7 mouse cellular contexts compared by ENCODE assay signal in genomic region chr19:47917396-47917795, GRCm38 (mm10). TPM values are rescaled to one million over a fixed set of nuclear protein-coding genes. Genes with fewer than 3 reads are reported as not detected.
DNase-seq lines count a peak whose midpoint lies in the region; ATAC-seq and TF ChIP-seq lines count a peak whose summit lies in the region.

No protein-coding gene starts in this region.

- no peaks in the 10 kb centered on the region for H3K9me3 ChIP-seq in lung, embryonic 14.5 days (ENCODE audit: low read depth, low read length)
- H3K9me3 ChIP-seq in forebrain, embryonic 10.5 days = no peaks in the 10 kb centered on the region
- no peaks in the 10 kb centered on the region for H3K9me3 ChIP-seq in limb, embryonic 11.5 days (ENCODE audit: control insufficient read depth, low read length)
- H3K9me3 ChIP-seq in stomach, embryonic 14.5 days (ENCODE audit: control insufficient read depth, low read depth, low read length) = no peaks in the 10 kb centered on the region

- peak overlapping the region; percentile 85 for H3K4me2 ChIP-seq in lung, embryonic 14.5 days
- H3K4me2 ChIP-seq in limb, embryonic 11.5 days (ENCODE audit: low read depth, severe bottlenecking) = peak overlapping the region; percentile 81
- H3K4me2 ChIP-seq in stomach, embryonic 14.5 days (replicated peaks; ENCODE audit: low read depth, low read length) = peak overlapping the region; percentile 81

- WGBS in lung, embryonic 14.5 days = 38% methylated on average over 4 of the region's 4 CpGs
- 16% methylated on average over 4 of the region's 4 CpGs for WGBS in forebrain, embryonic 10.5 days
- WGBS in limb, embryonic 11.5 days = 29% methylated on average over 4 of the region's 4 CpGs
- WGBS in stomach, embryonic 14.5 days = 35% methylated on average over 4 of the region's 4 CpGs

- H3K27me3 ChIP-seq in lung, embryonic 14.5 days (ENCODE audit: insufficient read depth, low read length) = no peaks in the 10 kb centered on the region
- no peaks in the 10 kb centered on the region for H3K27me3 ChIP-seq in forebrain, embryonic 10.5 days (ENCODE audit: poor library complexity, severe bottlenecking)
- H3K27me3 ChIP-seq in limb, embryonic 11.5 days (ENCODE audit: control insufficient read depth, insufficient read depth, low read length) = no peaks in the 10 kb centered on the region
- H3K27me3 ChIP-seq in stomach, embryonic 14.5 days (ENCODE audit: control insufficient read depth, insufficient read depth, low read length) = no peaks in the 10 kb centered on the region

- H3K4me3 ChIP-seq in lung, embryonic 14.5 days (ENCODE audit: low read depth, low read length) = peak overlapping the region; percentile 86
- H3K4me3 ChIP-seq in forebrain, embryonic 10.5 days = peak overlapping the region; percentile 90
- H3K4me3 ChIP-seq in limb, embryonic 11.5 days (ENCODE audit: low read depth, low read length) = peak overlapping the region; percentile 81; the same call in 1 of the 2 replicates
- H3K4me3 ChIP-seq in stomach, embryonic 14.5 days (ENCODE audit: low read depth, low read length) = peak overlapping the region; percentile 88; the same call in 1 of the 2 replicates

- H3K9ac ChIP-seq in lung, embryonic 14.5 days = peak overlapping the region; percentile 90; the same call in 1 of the 2 replicates
- H3K9ac ChIP-seq in limb, embryonic 11.5 days (ENCODE audit: low read length) = no peak overlapping the region
- H3K9ac ChIP-seq in stomach, embryonic 14.5 days (replicated peaks; ENCODE audit: low read depth, low read length) = 0 out of 2 replicates have a peak overlapping the region, but pooled peaks have one; percentile 77

- peaks cover 22% of the 10 kb centered on the region for H3K4me1 ChIP-seq in lung, embryonic 14.5 days (ENCODE audit: insufficient read depth)
- H3K4me1 ChIP-seq in forebrain, embryonic 10.5 days = peaks cover 44% of the 10 kb centered on the region
- peaks cover 20% of the 10 kb centered on the region for H3K4me1 ChIP-seq in limb, embryonic 11.5 days (ENCODE audit: control insufficient read depth, insufficient read depth, low read length)
- H3K4me1 ChIP-seq in stomach, embryonic 14.5 days (ENCODE audit: control insufficient read depth, insufficient read depth, low read length) = peaks cover 18% of the 10 kb centered on the region

- H3K27ac ChIP-seq in lung, embryonic 14.5 days (ENCODE audit: low read depth) = no peak overlapping the region
- H3K27ac ChIP-seq in forebrain, embryonic 10.5 days = peak overlapping the region; percentile 98
- no peak overlapping the region for H3K27ac ChIP-seq in limb, embryonic 11.5 days (replicated peaks; ENCODE audit: low read depth, low read length)
- H3K27ac ChIP-seq in stomach, embryonic 14.5 days (ENCODE audit: low read length) = no peak overlapping the region

- H3K36me3 ChIP-seq in lung, embryonic 14.5 days (ENCODE audit: insufficient read depth) = 0 out of 2 replicates have a peak, but pooled peaks cover 3% of the 10 kb centered on the region
- H3K36me3 ChIP-seq in forebrain, embryonic 10.5 days (replicated peaks) = peaks cover 6% of the 10 kb centered on the region
- no peaks in the 10 kb centered on the region for H3K36me3 ChIP-seq in limb, embryonic 11.5 days (ENCODE audit: control insufficient read depth, insufficient read depth, low read length)
- H3K36me3 ChIP-seq in stomach, embryonic 14.5 days (ENCODE audit: control insufficient read depth, insufficient read depth, low read length) = no peaks in the 10 kb centered on the region

- no peak for DNase-seq in lung, embryonic 14.5 days
- no peak for DNase-seq in lung, postnatal 25 days (ENCODE audit: low spot score)
- DNase-seq in forebrain, embryonic 10.5 days (ENCODE audit: extremely low spot score, low spot score) = no peak
- no peak for DNase-seq in limb, embryonic 11.5 days (ENCODE audit: low spot score)
- no peak for DNase-seq in urinary bladder, postnatal 25 days (ENCODE audit: low spot score)
- no peak for DNase-seq in urinary bladder, postnatal 14 days (ENCODE audit: low spot score)

- TF ChIP-seq CTCF in lung, embryonic 14.5 days (IDR thresholded peaks at IDR 0.05; ENCODE audit: low read depth) = no peak

- ATAC-seq in lung, embryonic 14.5 days (ENCODE audit: insufficient read depth) = no peak
- no peak for ATAC-seq in limb, embryonic 11.5 days (ENCODE audit: insufficient number of reproducible peaks, low FRiP score, low TSS enrichment, low read depth)
- ATAC-seq in stomach, embryonic 14.5 days (ENCODE audit: insufficient number of reproducible peaks, insufficient read depth, low FRiP score, low read depth) = no peak

RNA-seq across cellular contexts. Expression of gene Cfap43, which starts 1.7 kb away (rescaled TPM):
- 0.14 and 0.15 TPM in 2 replicates for polyA plus RNA-seq in lung, embryonic 14.5 days (2014; fragmentation: Nextera tagmentation; extraction: Ambion mirVana)
- 0.05 and 0.06 TPM in 2 replicates for polyA plus RNA-seq in forebrain, embryonic 10.5 days (2016; fragmentation: Nextera tagmentation; extraction: Ambion mirVana)
- polyA plus RNA-seq in limb, embryonic 11.5 days (2014; fragmentation: Nextera tagmentation; extraction: Ambion mirVana) = 0.04 and 0.27 TPM in 2 replicates
- polyA plus RNA-seq in stomach, embryonic 14.5 days (2014; fragmentation: Nextera tagmentation; extraction: Ambion mirVana) = 0.21 and 0.97 TPM in 2 replicates

RNA-seq across cellular contexts. Expression of gene Itprip, which starts 1.7 kb away (rescaled TPM):
- polyA plus RNA-seq in lung, embryonic 14.5 days (2014; fragmentation: Nextera tagmentation; extraction: Ambion mirVana) = 14.7 and 15.2 TPM in 2 replicates
- polyA plus RNA-seq in forebrain, embryonic 10.5 days (2016; fragmentation: Nextera tagmentation; extraction: Ambion mirVana) = 21.2 and 21.9 TPM in 2 replicates
- 20.0 and 20.3 TPM in 2 replicates for polyA plus RNA-seq in limb, embryonic 11.5 days (2014; fragmentation: Nextera tagmentation; extraction: Ambion mirVana)
- 9.3 and 11.0 TPM in 2 replicates for polyA plus RNA-seq in stomach, embryonic 14.5 days (2014; fragmentation: Nextera tagmentation; extraction: Ambion mirVana)

RNA-seq across cellular contexts. Expression of gene Cfap58, which starts 20.1 kb away (rescaled TPM):
- 0.14 TPM in 1 of 2 replicates, not detected in the other for polyA plus RNA-seq in lung, embryonic 14.5 days (2014; fragmentation: Nextera tagmentation; extraction: Ambion mirVana)
- 0.06 TPM in 1 of 2 replicates, not detected in the other for polyA plus RNA-seq in forebrain, embryonic 10.5 days (2016; fragmentation: Nextera tagmentation; extraction: Ambion mirVana)
- 0.09 TPM in 1 of 2 replicates, not detected in the other for polyA plus RNA-seq in limb, embryonic 11.5 days (2014; fragmentation: Nextera tagmentation; extraction: Ambion mirVana)
- not detected in 2 replicates for polyA plus RNA-seq in stomach, embryonic 14.5 days (2014; fragmentation: Nextera tagmentation; extraction: Ambion mirVana)

RNA-seq across cellular contexts. Expression of gene Gsto2, which starts 52.1 kb away (rescaled TPM):
- polyA plus RNA-seq in lung, embryonic 14.5 days (2014; fragmentation: Nextera tagmentation; extraction: Ambion mirVana) = 0.72 and 1.4 TPM in 2 replicates
- 0.76 and 0.81 TPM in 2 replicates for polyA plus RNA-seq in forebrain, embryonic 10.5 days (2016; fragmentation: Nextera tagmentation; extraction: Ambion mirVana)
- 0.78 and 1.1 TPM in 2 replicates for polyA plus RNA-seq in limb, embryonic 11.5 days (2014; fragmentation: Nextera tagmentation; extraction: Ambion mirVana)
- polyA plus RNA-seq in stomach, embryonic 14.5 days (2014; fragmentation: Nextera tagmentation; extraction: Ambion mirVana) = 1.1 and 1.5 TPM in 2 replicates
